Mouse (Mus musculus) ES-E14 (cell line): ENCODE results near the gene Sema5a. TPM values are rescaled to one million over a fixed set of nuclear protein-coding genes. Genes with fewer than 3 reads are reported as not detected.

Experiments
- DNase-seq: peaks from one replicate; pipeline ENCODE4 v3.0.0-alpha.2; 2013; ENCODE audit warnings: low read depth, low spot score
- H3K27ac ChIP-seq: 2 replicates; pipeline ENCODE4 v1.5.1; 2012; ENCODE audit warnings: low read depth, mild to moderate bottlenecking, low read length, moderate library complexity, mixed read lengths; ENCODE audit not compliant: poor library complexity, insufficient read depth, severe bottlenecking
- H3K36me3 ChIP-seq: 2 replicates; pipeline ENCODE4 v1.6.1; 2012; ENCODE audit warnings: mild to moderate bottlenecking, low read length, moderate library complexity, mixed read lengths; ENCODE audit not compliant: control insufficient read depth, poor library complexity, insufficient read depth, severe bottlenecking
- H3K4me1 ChIP-seq, 2 experiments: fragments of 150-350 bp in 1 of 2; sonication (generic) in 1 of 2; 2 replicates each; pipeline ENCODE4 v1.6.1; 2012; ENCODE audit warnings: low read length in 2 of 2, mild to moderate bottlenecking in 1 of 2, mixed read lengths in 1 of 2; ENCODE audit not compliant: control insufficient read depth in 2 of 2, insufficient read depth in 2 of 2, poor library complexity in 1 of 2
- H3K4me3 ChIP-seq, 2 experiments: fragments of 150-350 bp in 1 of 2; sonication (generic) in 1 of 2; 2 replicates each; pipeline ENCODE4 v1.5.1; 2012; ENCODE audit warnings: low read length in 2 of 2, low read depth in 1 of 2, mild to moderate bottlenecking in 1 of 2, mixed read lengths in 1 of 2; ENCODE audit not compliant: insufficient read depth in 1 of 2, poor library complexity in 1 of 2, severe bottlenecking in 1 of 2
- H3K9ac ChIP-seq: 2 replicates; pipeline ENCODE4 v1.6.1; 2012; ENCODE audit warnings: low read depth, mild to moderate bottlenecking, low read length, mixed read lengths; ENCODE audit not compliant: poor library complexity, insufficient read depth, severe bottlenecking
- H3K9me3 ChIP-seq: fragments of 150-350 bp; sonication (generic); 2 replicates; pipeline ENCODE4 v1.6.1; 2012; ENCODE audit warnings: low read depth, mild to moderate bottlenecking, low read length; ENCODE audit not compliant: control insufficient read depth, insufficient read depth
- CHD2 ChIP-seq: IDR thresholded peaks from 2 replicates; pipeline ENCODE4 v1.6.1; 2014; ENCODE audit warnings: mild to moderate bottlenecking, low read depth, low read length, inconsistent platforms
- HCFC1 ChIP-seq: IDR thresholded peaks from 2 replicates; pipeline ENCODE4 v1.6.1; 2012; ENCODE audit warnings: low read length, inconsistent platforms, borderline replicate concordance; ENCODE audit not compliant: insufficient read depth
- MAFK ChIP-seq: IDR thresholded peaks from 2 replicates; pipeline ENCODE4 v1.6.1; 2014; ENCODE audit warnings: mild to moderate bottlenecking, low read depth, low read length, inconsistent platforms; ENCODE audit not compliant: insufficient read depth
- ZC3H11A ChIP-seq: IDR thresholded peaks from 2 replicates; pipeline ENCODE4 v1.6.1; 2012; ENCODE audit warnings: low read depth, mild to moderate bottlenecking, inconsistent platforms, low read length, borderline replicate concordance
- ZNF384 ChIP-seq: IDR thresholded peaks from 2 replicates; pipeline ENCODE4 v1.6.1; 2012; ENCODE audit warnings: low read depth, low read length, inconsistent platforms
- in situ Hi-C, 2 experiments: fragments of 600-800 bp; cut with MboI; formaldehyde crosslinking; loops; one replicate each; pipeline ENCODE4 v1.15.1; 2025; ENCODE audit warnings: low sequenced_read_pairs in 2 of 2, inconsistent platforms in 1 of 2; ENCODE audit not compliant: unreplicated experiment in 2 of 2
- total RNA-seq: library from RNA; depleted of rRNA; stranded (reverse); fragments of 300-350 nt; gene quantifications from 2 replicates; pipeline ENCODE4 v1.2.3, GENCODE M21; 2012

Gene Sema5a
- total RNA-seq, 1 experiment = 2.7 TPM

GRCm38 (mm10) chr15:32370914-32371313, 126.3 kb downstream of the Sema5a start:
- no peak for DNase-seq
- no peaks in the 10 kb centered on the region for H3K4me1 ChIP-seq
- no peaks in the 10 kb centered on the region for H3K36me3 ChIP-seq
- in situ Hi-C loops = no loop called here
- H3K27ac ChIP-seq = no peak overlapping the region
- H3K9me3 ChIP-seq = no peaks in the 10 kb centered on the region
- H3K4me3 ChIP-seq = no peak overlapping the region
- H3K9ac ChIP-seq = no peak overlapping the region
- TF ChIP-seq CHD2 (no peak), ZC3H11A (no peak), ZNF384 (no peak), HCFC1 (no peak), MAFK (no peak)

- no peak overlapping the region for H3K4me3 ChIP-seq
- H3K9ac ChIP-seq = no peak overlapping the region
- no peaks in the 10 kb centered on the region for H3K36me3 ChIP-seq
- TF ChIP-seq ZC3H11A (no peak), HCFC1 (no peak), CHD2 (no peak), ZNF384 (no peak), MAFK (no peak)
- H3K27ac ChIP-seq = no peak overlapping the region
- in situ Hi-C loops = no loop called here
- H3K9me3 ChIP-seq = no peaks in the 10 kb centered on the region
- no peak for DNase-seq
- H3K4me1 ChIP-seq = no peaks in the 10 kb centered on the region
These were observed 126.8 kb downstream of the Sema5a start for GRCm38 (mm10) chr15:32371385-32371784.

- no peak for DNase-seq
- in situ Hi-C loops = no loop called here
- H3K9ac ChIP-seq = no peak overlapping the region
- H3K9me3 ChIP-seq = no peaks in the 10 kb centered on the region
- H3K36me3 ChIP-seq = no peaks in the 10 kb centered on the region
- TF ChIP-seq MAFK = no peak
- TF ChIP-seq CHD2 = no peak
- no peak for TF ChIP-seq HCFC1
- TF ChIP-seq ZNF384 = no peak
- no peak for TF ChIP-seq ZC3H11A
- no peak overlapping the region for H3K4me3 ChIP-seq
- no peak overlapping the region for H3K27ac ChIP-seq
- H3K4me1 ChIP-seq = no peaks in the 10 kb centered on the region
These were observed 131.7 kb downstream of the Sema5a start for GRCm38 (mm10) chr15:32376326-32376725.

DNA sequence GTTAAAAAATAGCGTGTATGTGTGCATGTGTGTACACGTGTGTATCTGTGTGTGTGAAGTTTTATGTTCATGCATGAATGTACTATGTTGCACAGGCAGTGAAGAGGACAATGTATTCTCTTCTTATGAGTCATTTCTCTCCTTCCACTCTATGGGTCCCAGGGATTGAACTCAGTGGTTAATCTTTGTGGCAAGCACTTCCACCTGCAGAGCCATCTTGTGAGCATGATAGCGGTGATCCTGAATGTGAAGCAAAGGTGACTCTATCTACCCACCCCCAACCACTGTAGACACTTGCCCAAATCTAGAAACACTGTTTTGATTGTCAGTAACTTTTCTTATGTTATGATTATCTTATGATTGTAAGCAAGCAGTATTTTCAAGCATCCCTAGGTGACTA, 133.2 kb downstream of the Sema5a start:
- Histone ChIP-seq H3K4me1 (no peaks in the 10 kb centered on the region), H3K9me3 (no peaks in the 10 kb centered on the region), H3K4me3 (no peak overlapping the region), H3K9ac (no peak overlapping the region), H3K27ac (no peak overlapping the region), H3K36me3 (no peaks in the 10 kb centered on the region)
- TF ChIP-seq HCFC1 (no peak), CHD2 (no peak), MAFK (no peak)
- in situ Hi-C loops = no loop called here
- no peak for DNase-seq

DNA sequence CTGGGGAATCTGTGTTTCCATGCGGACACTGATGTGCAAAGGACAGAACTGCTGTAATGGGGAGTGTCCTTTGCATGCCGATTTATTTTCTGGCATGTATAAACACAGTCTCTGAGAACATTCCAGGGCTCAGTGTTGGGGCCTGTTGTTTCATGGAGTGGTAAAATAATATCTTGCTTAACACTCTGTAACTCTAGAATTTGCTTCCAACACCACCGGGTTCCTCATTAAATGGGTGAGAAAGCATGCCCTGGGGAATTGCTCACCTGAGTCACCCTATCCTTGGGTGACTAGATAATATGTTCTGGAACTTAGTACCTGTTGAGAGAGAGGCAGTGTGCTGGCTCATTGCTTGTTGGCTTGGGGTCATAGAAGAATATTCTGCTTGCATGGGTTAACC, 135.7 kb downstream of the Sema5a start:
- no peak overlapping the region for H3K9ac ChIP-seq
- in situ Hi-C loops = no loop called here
- no peak overlapping the region for H3K4me3 ChIP-seq
- H3K27ac ChIP-seq = no peak overlapping the region
- H3K36me3 ChIP-seq = no peaks in the 10 kb centered on the region
- DNase-seq = no peak
- no peaks in the 10 kb centered on the region for H3K9me3 ChIP-seq
- H3K4me1 ChIP-seq = no peaks in the 10 kb centered on the region
- TF ChIP-seq CHD2 = no peak
- TF ChIP-seq HCFC1 = no peak
- TF ChIP-seq ZC3H11A = no peak
- no peak for TF ChIP-seq ZNF384
- no peak for TF ChIP-seq MAFK
